14 mouse cellular contexts compared by ENCODE assay signal in the genomic region with DNA sequence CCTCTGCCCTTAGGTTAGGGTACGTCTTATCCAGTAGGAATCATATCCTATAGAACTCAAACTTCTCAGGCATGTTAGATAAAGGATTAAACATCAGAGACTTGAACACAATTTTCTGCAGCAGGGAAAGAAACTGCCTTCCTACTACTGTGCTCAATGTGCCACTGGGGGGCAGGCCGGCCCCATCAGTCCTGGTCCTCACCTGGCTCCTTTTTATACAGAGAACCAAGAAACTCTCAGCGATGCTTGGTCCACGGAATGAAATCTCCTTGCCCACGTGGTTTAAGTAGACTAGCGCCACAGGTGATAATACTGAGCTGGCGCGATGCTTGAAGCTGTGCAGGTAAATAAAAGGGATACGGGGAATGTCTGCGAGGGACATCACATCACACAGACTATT. TPM values are rescaled to one million over a fixed set of nuclear protein-coding genes. Genes with fewer than 3 reads are reported as not detected.
DNase-seq lines count a peak whose midpoint lies in the region; ATAC-seq and TF ChIP-seq lines count a peak whose summit lies in the region.
"Had no signal": no experiment of that assay in that cellular context is flagged by ENCODE, and none has a peak within 500 bp of the region (broad histone marks: within the 10 kb centered on the region; RNA-seq: fewer than 3 reads in every experiment).

No protein-coding gene starts in this region.

- no peaks in the 10 kb centered on the region for H3K9me3 ChIP-seq in liver, postnatal 0 days (ENCODE audit: low read length)
- H3K9me3 ChIP-seq in E14TG2a.4 (ENCODE audit: low read length), result no peaks in the 10 kb centered on the region
- H3K9me3 ChIP-seq: liver, embryonic 15.5 days; midbrain, embryonic 12.5 days; stomach, embryonic 15.5 days had no signal

- no peaks in the 10 kb centered on the region for H3K4me1 ChIP-seq in liver, postnatal 0 days (ENCODE audit: insufficient read depth)
- H3K4me1 ChIP-seq in E14TG2a.4 (replicated peaks; ENCODE audit: low read depth, low read length), result no peaks in the 10 kb centered on the region; the same call in 1 of the 2 replicates
- peaks cover 12% of the 10 kb centered on the region for H3K4me1 ChIP-seq in embryonic fibroblast, embryonic 13.5 days (ENCODE audit: control insufficient read depth, insufficient read depth, low read length)
- H3K4me1 ChIP-seq: liver, embryonic 15.5 days; midbrain, embryonic 12.5 days; stomach, embryonic 15.5 days had no signal

- no peak for TF ChIP-seq EP300 in liver, postnatal 0 days (IDR thresholded peaks at IDR 0.05; ENCODE audit: low read depth)

- no peaks in the 10 kb centered on the region for H3K27me3 ChIP-seq in liver, postnatal 0 days (ENCODE audit: insufficient read depth, low read length)
- no peaks in the 10 kb centered on the region for H3K27me3 ChIP-seq in E14TG2a.4 (ENCODE audit: insufficient read depth, low read length)
- H3K27me3 ChIP-seq: liver, embryonic 15.5 days; midbrain, embryonic 12.5 days; stomach, embryonic 15.5 days had no signal

- no peaks in the 10 kb centered on the region for H3K36me3 ChIP-seq in liver, postnatal 0 days (replicated peaks; ENCODE audit: insufficient read depth, low read length)
- no peaks in the 10 kb centered on the region for H3K36me3 ChIP-seq in E14TG2a.4 (ENCODE audit: insufficient read depth, low read length)
- H3K36me3 ChIP-seq: liver, embryonic 15.5 days; midbrain, embryonic 12.5 days; stomach, embryonic 15.5 days had no signal

- no peak for TF ChIP-seq POLR2A in embryonic fibroblast, embryonic 13.5 days (IDR thresholded peaks at IDR 0.05; ENCODE audit: low read depth, low read length)

- WGBS in liver, postnatal 0 days (ENCODE audit: insufficient replicate concordance), result 51% methylated on average over 10 of the region's 10 CpGs

- no peak for ATAC-seq in liver, postnatal 0 days

- H3K4me3 ChIP-seq in liver, postnatal 0 days (ENCODE audit: low read depth, low read length), result no peak overlapping the region
- no peak overlapping the region for H3K4me3 ChIP-seq in E14TG2a.4 (replicated peaks; ENCODE audit: low read length)
- no peak overlapping the region for H3K4me3 ChIP-seq in embryonic fibroblast, embryonic 13.5 days (ENCODE audit: insufficient read depth, low read length)
- H3K4me3 ChIP-seq: liver, embryonic 15.5 days; midbrain, embryonic 12.5 days; stomach, embryonic 15.5 days had no signal

- TF ChIP-seq CTCF in liver, postnatal 0 days (IDR thresholded peaks at IDR 0.05; ENCODE audit: low read depth), result peak; percentile 29; the same call in 1 of the 2 replicates
- TF ChIP-seq CTCF in E14TG2a.4 (conservative IDR thresholded peaks at IDR 0.05; ENCODE audit: low read length), result peak; percentile 27
- TF ChIP-seq CTCF in embryonic fibroblast, embryonic 13.5 days (IDR thresholded peaks at IDR 0.05; ENCODE audit: borderline replicate concordance, insufficient read depth, low read length), result peak; percentile 31; the same call in 1 of the 2 replicates

- DNase-seq in embryo, embryonic 10.5 days (ENCODE audit: low spot score), result peak; percentile 8
- DNase-seq in embryo, embryonic 9.5 days (ENCODE audit: extremely low spot score), result no peak
- DNase-seq in liver, postnatal 0 days, result no peak
- DNase-seq in liver, result no peak
- no peak for DNase-seq in urinary bladder, adult 2 months (ENCODE audit: low spot score)
- DNase-seq in layer of hippocampus, adult 9-11 months, result no peak

- H3K27ac ChIP-seq in liver, postnatal 0 days (ENCODE audit: low read depth), result no peak overlapping the region
- H3K27ac ChIP-seq in embryonic fibroblast, embryonic 13.5 days (ENCODE audit: insufficient read depth, low read length), result no peak overlapping the region
- H3K27ac ChIP-seq: liver, embryonic 15.5 days; midbrain, embryonic 12.5 days; stomach, embryonic 15.5 days had no signal

- no peak overlapping the region for H3K9ac ChIP-seq in liver, postnatal 0 days (replicated peaks)
- H3K9ac ChIP-seq: liver, embryonic 15.5 days; midbrain, embryonic 12.5 days; stomach, embryonic 15.5 days had no signal

- H3K4me2 ChIP-seq in liver, postnatal 0 days (ENCODE audit: low read depth, low read length), result no peak overlapping the region
- H3K4me2 ChIP-seq: liver, embryonic 15.5 days; midbrain, embryonic 12.5 days; stomach, embryonic 15.5 days had no signal

RNA-seq across cellular contexts. Expression of a gene that starts 26.1 kb away (rescaled TPM):
- not detected in 2 replicates for polyA plus RNA-seq in liver, postnatal 0 days (2015; fragmentation: Nextera tagmentation; extraction: Ambion mirVana)
- polyA plus RNA-seq in embryonic fibroblast, embryonic 13.5 days (2011; ENCODE audit: insufficient read length, low read depth, missing spikeins), result not detected in 2 replicates
- not detected in 2 replicates for polyA plus RNA-seq in urinary bladder, adult 2 months (2012; rRNA removed)
- polyA plus RNA-seq: frontal cortex, adult 2 months; heart, embryonic 14.5 days; intestine, embryonic 14.5 days; liver, embryonic 15.5 days; stomach, embryonic 15.5 days had no signal

RNA-seq across cellular contexts. Expression of a gene that starts 56.2 kb away (rescaled TPM):
- polyA plus RNA-seq in liver, postnatal 0 days (2015; fragmentation: Nextera tagmentation; extraction: Ambion mirVana), result 0.67 and 0.72 TPM in 2 replicates
- polyA plus RNA-seq in embryonic fibroblast, embryonic 13.5 days (2011; ENCODE audit: insufficient read length, low read depth, missing spikeins), result 7.8 and 15.4 TPM in 2 replicates
- polyA plus RNA-seq in urinary bladder, adult 2 months (2012; rRNA removed), result 14.8 and 18.0 TPM in 2 replicates
